Mouse (Mus musculus) erythroblast, embryonic 14.5 days (primary cell): ENCODE measurements around the gene Homer3. TPM values are rescaled to one million over a fixed set of nuclear protein-coding genes. Genes with fewer than 3 reads are reported as not detected.

ENCODE experiments used
- H3K27me3 ChIP-seq: 2 replicates; pipeline ENCODE4 v1.6.1; 2012; ENCODE audit warnings: inconsistent platforms; ENCODE audit not compliant: control insufficient read depth
- H3K36me3 ChIP-seq: 2 replicates; pipeline ENCODE4 v1.6.1; 2012; ENCODE audit warnings: mild to moderate bottlenecking, inconsistent platforms; ENCODE audit not compliant: control insufficient read depth
- H3K4me1 ChIP-seq: 2 replicates; pipeline ENCODE4 v1.6.1; 2012; ENCODE audit warnings: inconsistent platforms; ENCODE audit not compliant: control insufficient read depth
- H3K4me3 ChIP-seq: replicated peaks from 2 replicates; pipeline ENCODE3; 2012; ENCODE audit warnings: moderate library complexity, mild to moderate bottlenecking, inconsistent platforms
- H3K9me3 ChIP-seq: 2 replicates; pipeline ENCODE4 v1.6.1; 2012; ENCODE audit warnings: low read length, inconsistent platforms, mixed read lengths; ENCODE audit not compliant: control insufficient read depth
- GATA1 ChIP-seq: IDR thresholded peaks from 2 replicates; pipeline ENCODE4 v1.6.1; 2012; ENCODE audit warnings: low read length, inconsistent platforms, mixed read lengths
- TAL1 ChIP-seq: IDR thresholded peaks from 3 replicates; pipeline ENCODE4 v1.6.1; 2012; ENCODE audit warnings: low read length, inconsistent platforms, mixed read lengths
- polyA plus RNA-seq: library from polyadenylated mRNA; stranded (reverse); fragments of >175 nt; gene quantifications from 2 replicates; pipeline ENCODE4 v1.2.3, GENCODE M21; 2012

Gene Homer3
- polyA plus RNA-seq, 1 experiment, result 0.26 TPM

DNA sequence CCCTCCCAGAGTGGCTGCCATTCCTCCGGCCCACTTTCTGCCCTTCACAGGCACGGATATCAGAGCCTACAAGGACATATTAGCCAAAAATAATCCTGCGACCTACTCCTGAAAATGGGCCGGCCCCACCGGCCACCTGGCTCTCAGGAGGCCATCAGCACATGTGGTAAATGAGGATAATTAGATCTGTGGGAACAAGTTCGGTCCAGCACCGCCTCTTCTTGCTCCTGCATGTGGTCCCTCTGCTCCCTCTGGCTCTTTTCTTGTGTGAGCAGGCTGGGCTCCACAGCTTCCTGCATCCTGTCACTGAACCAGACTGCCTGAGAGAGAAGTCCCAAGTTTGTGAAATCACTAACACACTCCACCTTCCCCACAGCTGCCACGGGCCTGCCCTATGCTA is 3.4 kb upstream of the Homer3 start:
- H3K4me1 ChIP-seq, result peaks cover 45% of the 10 kb centered on the region
- H3K27me3 ChIP-seq, result peaks cover 23% of the 10 kb centered on the region
- H3K9me3 ChIP-seq, result no peaks in the 10 kb centered on the region
- TF ChIP-seq GATA1, result no peak
- no peak for TF ChIP-seq TAL1
- no peak overlapping the region for H3K4me3 ChIP-seq
- no peaks in the 10 kb centered on the region for H3K36me3 ChIP-seq

DNA sequence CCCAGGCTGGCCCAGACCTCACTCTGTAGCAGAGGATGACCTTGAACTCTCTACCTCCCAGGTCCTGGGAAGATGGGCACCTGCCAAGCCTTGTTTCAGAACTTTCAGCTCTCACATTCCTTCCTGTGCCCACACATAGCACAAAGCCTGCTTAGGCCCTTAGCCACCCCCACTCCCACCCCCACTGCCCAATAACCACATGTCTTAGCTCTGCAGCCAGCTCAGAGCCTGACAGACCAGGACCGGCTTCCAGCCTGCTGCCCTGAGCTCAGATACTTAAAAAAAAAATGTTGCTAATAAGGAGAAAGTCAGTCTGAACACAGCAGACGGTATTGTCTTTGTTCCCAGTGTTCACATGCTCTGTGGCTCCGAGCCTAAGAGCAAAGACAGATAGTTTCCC is 1.6 kb upstream of the Homer3 start:
- H3K4me1 ChIP-seq, result peaks cover 44% of the 10 kb centered on the region
- H3K36me3 ChIP-seq, result no peaks in the 10 kb centered on the region; the same call in 1 of the 2 replicates
- H3K4me3 ChIP-seq, result no peak overlapping the region
- TF ChIP-seq TAL1 (no peak), GATA1 (no peak)
- H3K27me3 ChIP-seq, result peaks cover 26% of the 10 kb centered on the region
- no peaks in the 10 kb centered on the region for H3K9me3 ChIP-seq

DNA sequence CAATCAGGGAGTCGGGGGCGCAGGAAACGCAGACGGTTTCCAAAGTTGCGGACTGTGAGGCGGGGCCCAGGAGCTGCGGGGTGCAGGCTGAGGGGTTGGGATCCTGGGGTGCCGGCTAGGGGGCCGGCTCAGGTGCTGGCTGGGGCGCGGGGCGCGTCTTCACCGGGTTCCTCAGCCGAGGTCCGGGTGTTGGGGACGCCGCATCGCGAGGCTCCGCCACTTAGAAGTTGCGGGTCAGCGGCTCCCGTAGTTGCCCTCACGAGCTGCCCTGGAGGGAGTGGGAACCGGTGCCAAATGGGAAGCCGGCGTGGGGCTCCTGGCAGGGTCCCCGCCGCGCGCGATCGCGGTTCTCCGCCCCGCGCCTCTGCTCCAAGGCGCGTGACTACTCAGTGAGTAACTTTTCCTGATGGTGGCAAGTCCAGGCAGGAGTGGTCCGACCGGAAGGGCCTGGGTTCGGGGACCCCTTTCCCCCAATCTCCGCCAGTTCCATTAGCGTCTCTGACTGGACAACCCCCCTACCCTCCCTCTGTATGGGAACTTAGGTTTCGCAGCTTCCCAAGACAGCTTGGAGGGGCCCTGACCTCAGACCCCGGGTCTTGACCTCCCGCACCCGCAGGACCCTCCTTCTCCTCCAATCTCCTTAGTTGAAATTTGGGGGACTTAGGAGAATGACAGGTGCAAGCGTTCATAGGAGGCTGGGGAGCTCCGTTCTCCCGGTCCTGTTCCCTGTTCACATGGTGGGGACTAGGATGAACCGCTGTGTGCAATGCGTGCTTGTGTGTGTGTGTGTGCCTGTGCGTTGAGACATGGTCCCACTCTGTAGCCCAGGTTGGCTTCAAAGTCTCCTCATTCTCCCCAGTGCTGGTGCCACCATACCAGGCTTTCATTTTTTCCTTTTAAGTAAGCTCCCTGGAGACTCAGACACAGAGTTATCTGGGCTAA is 780 bp downstream of the Homer3 start:
- H3K4me1 ChIP-seq, result peaks cover 25% of the 10 kb centered on the region

DNA sequence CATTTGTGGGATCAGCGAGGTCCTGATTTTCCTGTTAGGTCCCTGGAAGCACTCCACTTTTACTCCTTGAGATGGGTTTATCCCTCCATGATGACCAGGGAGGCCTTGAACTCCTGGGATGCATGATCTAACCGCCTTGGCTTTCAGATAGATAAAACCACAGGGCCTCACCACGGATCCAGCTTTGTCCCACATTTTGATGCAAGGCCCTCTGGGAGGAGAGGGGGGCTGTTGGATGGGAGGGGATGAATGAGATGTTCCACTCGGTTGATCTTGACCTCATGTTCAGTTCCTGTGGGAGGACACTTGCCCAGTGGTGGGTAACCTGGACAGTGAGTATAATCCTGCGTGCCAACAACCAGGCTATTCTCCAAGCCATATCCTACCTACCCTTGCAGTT is 1.8 kb downstream of the Homer3 start:
- Histone ChIP-seq H3K36me3 (peaks cover 2% of the 10 kb centered on the region; the same call in 1 of the 2 replicates), H3K4me1 (peaks cover 20% of the 10 kb centered on the region), H3K4me3 (no peak overlapping the region), H3K9me3 (peaks cover 7% of the 10 kb centered on the region), H3K27me3 (peaks cover 22% of the 10 kb centered on the region)
- TF ChIP-seq TAL1, result no peak
- no peak for TF ChIP-seq GATA1

More for the DNA sequence above, 780 bp downstream of the Homer3 start:
- no peak for TF ChIP-seq TAL1
- TF ChIP-seq GATA1, result no peak
- peaks cover 23% of the 10 kb centered on the region for H3K27me3 ChIP-seq
- peaks cover 2% of the 10 kb centered on the region; the same call in 1 of the 2 replicates for H3K36me3 ChIP-seq
- peak overlapping the region; percentile 70 for H3K4me3 ChIP-seq
- peaks cover 7% of the 10 kb centered on the region for H3K9me3 ChIP-seq

DNA sequence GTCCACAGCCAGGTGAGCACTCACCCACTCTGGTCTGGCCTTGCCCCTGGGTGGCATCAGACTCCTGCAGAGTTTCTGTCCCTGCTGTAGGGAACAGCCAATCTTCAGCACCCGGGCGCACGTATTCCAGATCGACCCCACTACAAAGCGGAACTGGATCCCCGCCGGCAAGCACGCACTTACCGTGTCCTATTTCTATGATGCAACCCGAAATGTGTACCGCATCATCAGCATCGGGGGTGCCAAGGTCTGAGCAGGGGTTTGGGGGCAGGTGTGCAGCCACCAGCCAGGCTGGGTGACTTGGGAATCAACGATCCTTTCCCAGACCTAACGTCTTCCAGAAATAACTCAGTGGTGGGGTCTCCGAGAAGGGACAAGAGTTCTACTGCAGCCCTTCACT is 2.7 kb downstream of the Homer3 start:
- Histone ChIP-seq H3K4me3 (no peak overlapping the region), H3K27me3 (peaks cover 22% of the 10 kb centered on the region), H3K9me3 (peaks cover 7% of the 10 kb centered on the region), H3K36me3 (peaks cover 2% of the 10 kb centered on the region; the same call in 1 of the 2 replicates), H3K4me1 (peaks cover 20% of the 10 kb centered on the region)
- TF ChIP-seq TAL1 (no peak), GATA1 (no peak)

DNA sequence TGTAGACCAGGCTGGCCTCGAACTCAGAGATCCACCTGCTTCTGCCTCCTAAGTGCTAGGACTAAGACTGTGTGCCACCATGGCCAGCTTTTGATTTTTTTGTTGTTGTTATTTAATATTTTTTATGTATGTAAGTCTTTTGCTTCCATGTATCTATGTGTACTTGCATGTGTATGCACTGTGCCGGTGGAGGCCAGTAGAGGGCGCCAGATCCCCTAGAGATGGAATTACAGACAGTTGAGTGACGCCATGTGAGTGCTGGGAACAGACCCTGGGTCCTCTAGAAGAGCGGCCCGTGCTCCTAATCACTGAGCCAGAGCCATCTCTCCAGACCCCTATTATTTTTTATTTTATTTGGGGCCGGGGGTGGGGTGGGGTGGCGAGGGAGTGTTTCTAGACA is 4.1 kb downstream of the Homer3 start:
- peaks cover 7% of the 10 kb centered on the region for H3K9me3 ChIP-seq
- H3K27me3 ChIP-seq, result peaks cover 22% of the 10 kb centered on the region
- TF ChIP-seq GATA1 (no peak), TAL1 (no peak)
- H3K4me1 ChIP-seq, result peaks cover 18% of the 10 kb centered on the region
- no peak overlapping the region for H3K4me3 ChIP-seq
- H3K36me3 ChIP-seq, result peaks cover 11% of the 10 kb centered on the region

DNA sequence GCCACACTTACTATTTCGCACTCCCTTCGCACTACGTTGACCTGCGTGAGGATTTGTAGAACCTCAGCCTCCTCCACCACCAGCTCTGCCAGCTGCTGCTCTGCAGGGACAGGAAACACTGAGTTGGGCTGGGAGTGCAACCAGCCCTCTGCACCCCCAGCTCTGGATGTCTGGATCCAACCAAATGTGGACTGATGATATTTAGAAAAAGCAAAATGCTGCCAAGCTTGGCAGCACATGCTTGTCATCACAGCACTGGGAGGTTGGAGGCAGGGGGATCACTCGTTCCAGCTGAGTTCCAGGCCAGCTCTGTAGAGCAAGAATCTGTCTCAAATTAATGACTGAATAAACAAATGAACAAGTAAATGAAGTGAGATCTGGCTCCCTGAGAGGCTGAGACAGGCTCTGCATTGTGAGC is 11.4 kb downstream of the Homer3 start:
- Histone ChIP-seq H3K9me3 (no peaks in the 10 kb centered on the region), H3K27me3 (no peaks in the 10 kb centered on the region), H3K4me3 (no peak overlapping the region), H3K4me1 (no peaks in the 10 kb centered on the region), H3K36me3 (peaks cover 75% of the 10 kb centered on the region)
- no peak for TF ChIP-seq GATA1
- no peak for TF ChIP-seq TAL1

DNA sequence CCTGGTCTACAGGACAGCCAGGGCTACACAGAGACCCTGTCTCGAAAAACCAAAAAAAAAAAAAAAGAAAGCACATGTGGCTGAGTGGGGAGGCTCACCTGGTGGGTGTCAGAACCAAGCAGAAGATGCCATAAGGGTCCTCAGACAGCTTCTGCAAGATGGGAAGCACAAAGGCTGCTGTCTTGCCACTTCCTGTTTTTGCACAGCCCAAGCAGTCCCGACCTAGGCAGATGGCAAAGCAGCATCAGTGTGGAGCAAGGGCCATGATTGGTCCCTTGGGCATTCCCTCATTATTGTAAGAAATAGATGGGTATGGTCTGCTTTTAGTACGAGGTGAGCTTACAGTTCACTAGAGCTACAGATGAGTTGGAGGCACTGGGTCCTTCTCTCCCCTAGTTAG is 18.3 kb downstream of the Homer3 start:
- no peaks in the 10 kb centered on the region for H3K27me3 ChIP-seq
- H3K4me1 ChIP-seq, result peaks cover 37% of the 10 kb centered on the region
- peaks cover 64% of the 10 kb centered on the region for H3K36me3 ChIP-seq
- H3K4me3 ChIP-seq, result peak overlapping the region; percentile 32
- no peaks in the 10 kb centered on the region for H3K9me3 ChIP-seq
- TF ChIP-seq GATA1, result no peak
- no peak for TF ChIP-seq TAL1

DNA sequence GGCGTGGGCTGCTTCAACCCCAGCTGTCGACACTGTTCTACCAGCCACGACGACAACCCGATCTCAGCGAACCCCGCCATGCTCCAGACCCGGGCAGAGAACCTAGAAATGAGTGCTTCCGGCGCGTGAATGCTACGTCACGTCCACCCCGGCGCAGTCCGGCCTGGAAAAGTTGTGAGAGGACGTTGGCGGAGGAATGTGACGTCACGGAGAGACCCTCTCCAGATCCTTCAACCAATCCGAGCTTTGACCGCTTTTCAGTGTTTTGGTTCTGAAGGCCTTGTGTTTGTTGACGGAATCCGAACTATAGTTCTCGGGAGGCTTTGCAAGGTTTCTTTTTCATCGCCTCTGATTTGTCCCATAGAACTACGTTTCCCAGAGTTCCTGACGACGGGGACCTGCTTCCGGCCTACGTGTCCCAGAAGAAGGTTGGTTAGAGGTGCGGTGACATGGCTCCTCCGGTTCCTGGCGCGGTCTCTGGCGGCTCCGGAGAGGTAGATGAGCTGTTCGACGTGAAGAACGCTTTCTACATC is 19.8 kb downstream of the Homer3 start, which contains the start of the genes Ddx49 and Cope:
Gene Ddx49, minus strand, starts transcription at position 132 of the 533 bp plus-strand sequence.
Gene Cope, plus strand, starts transcription at position 161 of the 533 bp plus-strand sequence.
- Histone ChIP-seq H3K4me3 (peak within 1 kb of the TSS; percentile 70), H3K27me3 (no peaks in the 10 kb centered on the region), H3K9me3 (no peaks in the 10 kb centered on the region), H3K36me3 (peaks cover 64% of the 10 kb centered on the region), H3K4me1 (peaks cover 37% of the 10 kb centered on the region)
- TF ChIP-seq GATA1 (no peak), TAL1 (no peak)
